Mouse (Mus musculus) liver, embryonic 14.5 days (tissue): ENCODE results near the gene Topbp1.

Experiments used
- CTCF ChIP-seq: IDR thresholded peaks from 2 replicates; pipeline ENCODE4 v1.5.1; 2016; ENCODE audit warnings: antibody characterized with exemption, low read depth, control low read depth
- EP300 ChIP-seq: IDR thresholded peaks from 2 replicates; pipeline ENCODE4 v1.6.1; 2016; ENCODE audit warnings: antibody characterized with exemption, low read depth

GRCm38 (mm10) chr9:103363088-103363487 lies 58.1 kb downstream of the Topbp1 start:
- TF ChIP-seq CTCF (no peak), EP300 (no peak)
